Mouse (Mus musculus): ENCODE results near the gene Eomes. TPM values are rescaled to one million over a fixed set of nuclear protein-coding genes. Genes with fewer than 3 reads are reported as not detected.

Eomes gene
- total and polyA plus RNA-seq, 2 experiments = 0.11 TPM; not detected in 1

DNA sequence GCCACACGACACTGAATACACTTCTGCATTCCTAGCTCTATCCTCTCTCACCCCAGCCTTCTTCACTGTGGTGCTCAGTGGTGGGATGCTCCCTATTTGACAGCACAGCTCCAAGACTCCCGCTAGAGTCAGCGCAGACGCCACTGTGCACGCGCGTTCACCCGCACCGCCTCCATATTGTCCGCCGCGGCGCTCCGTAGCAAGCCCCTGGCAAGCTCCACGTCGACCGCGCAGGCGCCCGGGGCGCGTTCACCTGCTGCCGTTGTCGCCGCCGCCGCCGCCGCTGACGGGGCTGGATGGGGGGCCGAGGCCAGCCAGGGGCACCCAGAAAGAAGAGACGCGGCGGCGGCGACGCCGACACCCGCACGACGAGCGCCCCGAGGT is 28.0 kb downstream of the Eomes start, which contains the start of gene Golga4:
Gene Golga4, plus strand, starts transcription at position 248 of the 384 bp plus-strand sequence.
- TF ChIP-seq POLR2A (IDR thresholded peaks at IDR 0.05; ENCODE audit: extremely low read depth, insufficient read depth, low read length) (0 out of 2 replicates have a peak, but pooled peaks have one; percentile 22), CTCF (IDR thresholded peaks at IDR 0.05; ENCODE audit: low read depth, low read length) (no peak)
- WGBS = under 1% methylated on average over 43 of the region's 43 CpGs
- no peaks in the 10 kb centered on the region for H3K27me3 ChIP-seq (ENCODE audit: control insufficient read depth, insufficient read depth, low read length)

GRCm38 (mm10) chr9:118506404-118507231 is 28.6 kb downstream of the Eomes start:
- peaks cover 13% of the 10 kb centered on the region for H3K4me1 ChIP-seq (ENCODE audit: control insufficient read depth, insufficient read depth, low read length)
- H3K27me3 ChIP-seq (ENCODE audit: control insufficient read depth, insufficient read depth, low read length) = no peaks in the 10 kb centered on the region
- peak; percentile 72 for DNase-seq (ENCODE audit: extremely low read depth, low read depth, low spot score)
- H3K4me3 ChIP-seq (ENCODE audit: insufficient read depth, low read depth, low read length) = peak overlapping the region; percentile 93
- H3K36me3 ChIP-seq (ENCODE audit: control insufficient read depth, insufficient read depth, low read length) = no peaks in the 10 kb centered on the region
- peak overlapping the region; percentile 94 for H3K9ac ChIP-seq (ENCODE audit: low read depth, low read length)
- WGBS = under 1% methylated on average over 57 of the region's 57 CpGs
- TF ChIP-seq POLR2A (IDR thresholded peaks at IDR 0.05; ENCODE audit: extremely low read depth, insufficient read depth, low read length) (no peak), CTCF (IDR thresholded peaks at IDR 0.05; ENCODE audit: low read depth, low read length) (no peak)
- peaks cover 42% of the 10 kb centered on the region for H3K79me2 ChIP-seq (ENCODE audit: control insufficient read depth, insufficient read depth, low read length)
- peak overlapping the region; percentile 77 for H3K27ac ChIP-seq (replicated peaks; ENCODE audit: insufficient read depth, low read depth, low read length)

More for the DNA sequence above, 28.0 kb downstream of the Eomes start, which contains the start of gene Golga4:
- peak within 1 kb of the TSS; percentile 93 for H3K4me3 ChIP-seq (ENCODE audit: insufficient read depth, low read depth, low read length)
- no peaks in the 10 kb centered on the region for H3K36me3 ChIP-seq (ENCODE audit: control insufficient read depth, insufficient read depth, low read length)
- peak within 1 kb of the TSS; percentile 77 for H3K27ac ChIP-seq (replicated peaks; ENCODE audit: insufficient read depth, low read depth, low read length)
- H3K4me1 ChIP-seq (ENCODE audit: control insufficient read depth, insufficient read depth, low read length) = peaks cover 9% of the 10 kb centered on the region
- peaks cover 37% of the 10 kb centered on the region for H3K79me2 ChIP-seq (ENCODE audit: control insufficient read depth, insufficient read depth, low read length)
- peak within 1 kb of the TSS; percentile 94 for H3K9ac ChIP-seq (ENCODE audit: low read depth, low read length)
- peak; percentile 65 for DNase-seq (ENCODE audit: extremely low read depth, low read depth, low spot score)

GRCm38 (mm10) chr9:118507552-118507951 is 29.5 kb downstream of the Eomes start:
- no peak for TF ChIP-seq CTCF (IDR thresholded peaks at IDR 0.05; ENCODE audit: low read depth, low read length)
- no peak for TF ChIP-seq POLR2A (IDR thresholded peaks at IDR 0.05; ENCODE audit: extremely low read depth, insufficient read depth, low read length)
- Histone ChIP-seq H3K4me1 (ENCODE audit: control insufficient read depth, insufficient read depth, low read length) (peaks cover 16% of the 10 kb centered on the region), H3K79me2 (ENCODE audit: control insufficient read depth, insufficient read depth, low read length) (peaks cover 46% of the 10 kb centered on the region), H3K9ac (ENCODE audit: low read depth, low read length) (no peak overlapping the region), H3K36me3 (ENCODE audit: control insufficient read depth, insufficient read depth, low read length) (no peaks in the 10 kb centered on the region), H3K4me3 (ENCODE audit: insufficient read depth, low read depth, low read length) (no peak overlapping the region), H3K27ac (replicated peaks; ENCODE audit: insufficient read depth, low read depth, low read length) (no peak overlapping the region), H3K27me3 (ENCODE audit: control insufficient read depth, insufficient read depth, low read length) (no peaks in the 10 kb centered on the region)
- DNase-seq (ENCODE audit: extremely low read depth, low read depth, low spot score) = no peak
- 67% methylated on average over 6 of the region's 6 CpGs for WGBS

DNA sequence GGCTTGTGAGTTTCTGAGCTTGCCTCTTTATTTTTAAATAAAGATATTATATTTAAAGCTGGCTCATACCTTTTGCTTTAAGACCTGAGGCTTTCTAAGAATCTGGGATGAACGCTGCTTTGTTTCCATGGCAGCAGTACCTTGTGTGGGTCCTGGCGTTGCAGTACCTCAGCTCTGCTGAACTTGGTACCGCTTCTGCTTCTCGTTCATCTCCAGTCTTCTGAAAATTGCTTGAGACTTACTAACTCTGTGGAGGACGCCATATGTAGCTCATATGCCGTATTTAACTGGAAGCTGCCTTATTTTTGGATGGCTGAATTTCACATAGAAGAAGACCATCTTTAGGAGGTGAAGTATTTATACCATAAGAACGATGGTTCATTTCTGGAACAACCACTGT is 30.6 kb downstream of the Eomes start:
- Histone ChIP-seq H3K27ac (replicated peaks; ENCODE audit: insufficient read depth, low read depth, low read length) (no peak overlapping the region), H3K79me2 (ENCODE audit: control insufficient read depth, insufficient read depth, low read length) (peaks cover 54% of the 10 kb centered on the region)

GRCm38 (mm10) chr9:118510941-118511690 is 33.1 kb downstream of the Eomes start:
- TF ChIP-seq POLR2A (IDR thresholded peaks at IDR 0.05; ENCODE audit: extremely low read depth, insufficient read depth, low read length) (no peak), CTCF (IDR thresholded peaks at IDR 0.05; ENCODE audit: low read depth, low read length) (no peak)
- no peak overlapping the region for H3K9ac ChIP-seq (ENCODE audit: low read depth, low read length)
- no peak overlapping the region for H3K27ac ChIP-seq (replicated peaks; ENCODE audit: insufficient read depth, low read depth, low read length)
- no peaks in the 10 kb centered on the region for H3K27me3 ChIP-seq (ENCODE audit: control insufficient read depth, insufficient read depth, low read length)
- no peak overlapping the region for H3K4me3 ChIP-seq (ENCODE audit: insufficient read depth, low read depth, low read length)
- peaks cover 16% of the 10 kb centered on the region for H3K4me1 ChIP-seq (ENCODE audit: control insufficient read depth, insufficient read depth, low read length)
- peaks cover 48% of the 10 kb centered on the region for H3K79me2 ChIP-seq (ENCODE audit: control insufficient read depth, insufficient read depth, low read length)
- WGBS = 77% methylated on average over 15 of the region's 15 CpGs
- no peak for DNase-seq (ENCODE audit: extremely low read depth, low read depth, low spot score)
- peaks cover 13% of the 10 kb centered on the region for H3K36me3 ChIP-seq (ENCODE audit: control insufficient read depth, insufficient read depth, low read length)

More for the DNA sequence above, 30.6 kb downstream of the Eomes start:
- Histone ChIP-seq H3K9ac (ENCODE audit: low read depth, low read length) (no peak overlapping the region), H3K4me1 (ENCODE audit: control insufficient read depth, insufficient read depth, low read length) (peaks cover 16% of the 10 kb centered on the region), H3K36me3 (ENCODE audit: control insufficient read depth, insufficient read depth, low read length) (no peaks in the 10 kb centered on the region), H3K27me3 (ENCODE audit: control insufficient read depth, insufficient read depth, low read length) (no peaks in the 10 kb centered on the region), H3K4me3 (ENCODE audit: insufficient read depth, low read depth, low read length) (no peak overlapping the region)
- 87% methylated on average over 7 of the region's 7 CpGs for WGBS
- TF ChIP-seq POLR2A (IDR thresholded peaks at IDR 0.05; ENCODE audit: extremely low read depth, insufficient read depth, low read length) (no peak), CTCF (IDR thresholded peaks at IDR 0.05; ENCODE audit: low read depth, low read length) (no peak)
- no peak for DNase-seq (ENCODE audit: extremely low read depth, low read depth, low spot score)
